Mouse (Mus musculus): ENCODE measurements around the gene Sct. TPM values are rescaled to one million over a fixed set of nuclear protein-coding genes. Genes with fewer than 3 reads are reported as not detected.
A peak's percentile ranks its signal among the peaks of the same experiment; 100 is the strongest.

The Sct gene
- 1.6 and 2.3 TPM in 2 replicates for polyA plus RNA-seq (2014; fragmentation: Nextera tagmentation; extraction: Ambion mirVana)

DNA sequence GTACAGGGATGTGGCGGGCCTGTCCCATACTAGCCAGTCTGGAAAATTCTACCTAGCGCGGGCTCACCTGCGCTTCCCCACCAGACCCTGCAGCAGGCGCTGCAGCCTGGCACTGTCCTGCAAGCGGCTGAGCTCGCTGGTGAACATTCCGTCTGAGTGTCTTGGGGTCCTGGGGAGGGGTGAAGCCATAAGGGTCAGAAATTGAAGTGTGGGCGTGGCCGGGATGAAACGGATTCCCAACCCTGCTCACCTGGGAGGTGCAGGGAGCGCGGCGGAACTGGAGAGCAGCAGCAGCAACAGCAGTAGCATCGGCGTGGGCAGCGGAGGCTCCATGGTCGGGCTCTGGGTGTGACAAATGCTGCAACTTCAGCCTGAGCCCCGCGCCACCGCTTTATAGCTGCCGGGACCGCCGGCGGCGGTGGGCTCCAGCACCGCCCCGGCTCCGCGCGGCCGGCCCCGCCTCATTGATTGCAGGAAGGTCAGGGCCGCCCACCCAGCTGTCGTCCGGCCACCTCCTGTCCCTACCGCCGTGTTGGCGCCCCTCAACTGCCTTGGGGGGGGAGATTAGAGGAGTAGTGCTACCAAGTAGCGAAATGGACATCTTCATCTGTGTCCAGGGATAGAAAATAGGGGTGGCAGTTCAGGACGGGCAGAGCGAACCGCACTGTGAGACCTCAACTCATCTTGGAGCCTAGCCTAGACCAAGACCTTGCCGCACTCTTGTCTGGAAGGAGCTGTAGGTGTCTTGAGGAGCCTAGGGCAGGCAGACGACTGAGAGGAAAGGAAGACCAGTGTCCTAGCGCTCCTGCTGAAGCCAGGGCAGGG is at the start of gene Sct:
Sct (minus strand) TSS at position 368 of the 825 bp plus-strand sequence.
- no peak within 1 kb of the TSS for H3K27ac ChIP-seq (replicated peaks in 1 of 2; ENCODE audit: control insufficient read depth in 1 of 2, insufficient read depth in 1 of 2, low read depth in 2 of 2, low read length in 2 of 2)
- ATAC-seq (ENCODE audit: insufficient number of reproducible peaks, insufficient read depth, low FRiP score, low read depth), result peak; percentile 41

DNA sequence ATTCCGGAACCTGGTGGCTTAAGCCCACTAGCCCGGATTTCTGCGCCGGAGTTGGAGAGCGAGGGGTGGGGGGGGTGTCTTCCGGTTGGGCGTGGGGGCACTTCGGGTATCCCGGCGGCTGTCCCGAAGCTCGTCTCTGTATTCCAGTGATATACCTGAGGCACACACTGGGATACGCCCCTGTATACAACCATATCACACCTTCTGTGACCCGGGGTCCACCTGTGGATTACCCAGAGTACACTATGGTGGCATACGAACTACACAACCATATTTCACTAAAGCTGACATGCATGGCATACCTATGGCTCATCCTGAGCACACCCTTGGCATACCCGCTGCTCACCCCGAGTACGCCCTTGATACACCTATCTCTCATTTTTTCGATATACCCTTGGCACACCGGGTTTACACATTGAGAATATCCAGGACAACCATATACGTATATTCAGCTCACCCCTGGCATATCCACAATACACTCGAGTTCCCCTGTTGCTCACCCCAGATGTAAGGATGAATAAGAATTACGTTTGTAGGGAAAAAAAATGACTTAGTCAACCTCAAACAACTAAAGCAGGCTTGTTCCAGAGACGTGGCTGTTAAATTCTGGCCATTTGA is 49.5 kb upstream of the Sct start:
- Histone ChIP-seq H3K4me1 (ENCODE audit: control insufficient read depth in 2 of 2, insufficient read depth in 2 of 2, low read length in 2 of 2) (peaks cover 10 to 25% of the 10 kb centered on the region in 2 experiments), H3K27ac (replicated peaks in 1 of 2; ENCODE audit: control insufficient read depth in 1 of 2, insufficient read depth in 1 of 2, low read depth in 2 of 2, low read length in 2 of 2) (peak overlapping the region; percentile 99 to 100), H3K9me3 (ENCODE audit: control insufficient read depth, low read length) (no peaks in the 10 kb centered on the region), H3K4me2 (ENCODE audit: low read length) (peak overlapping the region; percentile 99), H3K36me3 (ENCODE audit: control insufficient read depth, insufficient read depth, low read length) (peaks cover 14% of the 10 kb centered on the region), H3K4me3 (ENCODE audit: control insufficient read depth in 1 of 2, insufficient read depth in 1 of 2, low read depth in 1 of 2, low read length in 2 of 2) (peak overlapping the region; percentile 71 to 72), H3K9ac (ENCODE audit: low read length) (peak overlapping the region; percentile 93), H3K27me3 (ENCODE audit: control insufficient read depth, insufficient read depth, low read length) (no peaks in the 10 kb centered on the region)
- 18% methylated on average over 24 of the region's 24 CpGs for WGBS
- ATAC-seq (ENCODE audit: insufficient number of reproducible peaks, insufficient read depth, low FRiP score, low read depth), result no peak

More for the DNA sequence above, at the start of gene Sct:
- H3K4me3 ChIP-seq (ENCODE audit: control insufficient read depth in 1 of 2, insufficient read depth in 1 of 2, low read depth in 1 of 2, low read length in 2 of 2), result peak within 1 kb of the TSS; percentile 42 to 47
- peak within 1 kb of the TSS; percentile 57 for H3K9ac ChIP-seq (ENCODE audit: low read length)
- H3K36me3 ChIP-seq (ENCODE audit: control insufficient read depth, insufficient read depth, low read length), result no peaks in the 10 kb centered on the region
- peaks cover 17% of the 10 kb centered on the region; the same call in 1 of the 2 replicates for H3K27me3 ChIP-seq (ENCODE audit: control insufficient read depth, insufficient read depth, low read length)
- peak within 1 kb of the TSS; percentile 98 for H3K4me2 ChIP-seq (ENCODE audit: low read length)
- WGBS, result 3% methylated on average over 46 of the region's 46 CpGs
- H3K9me3 ChIP-seq (ENCODE audit: control insufficient read depth, low read length), result no peaks in the 10 kb centered on the region
- peaks cover 2 to 12% of the 10 kb centered on the region in 2 experiments; a peak in 3 of 4 replicates for H3K4me1 ChIP-seq (ENCODE audit: control insufficient read depth in 2 of 2, insufficient read depth in 2 of 2, low read length in 2 of 2)

DNA sequence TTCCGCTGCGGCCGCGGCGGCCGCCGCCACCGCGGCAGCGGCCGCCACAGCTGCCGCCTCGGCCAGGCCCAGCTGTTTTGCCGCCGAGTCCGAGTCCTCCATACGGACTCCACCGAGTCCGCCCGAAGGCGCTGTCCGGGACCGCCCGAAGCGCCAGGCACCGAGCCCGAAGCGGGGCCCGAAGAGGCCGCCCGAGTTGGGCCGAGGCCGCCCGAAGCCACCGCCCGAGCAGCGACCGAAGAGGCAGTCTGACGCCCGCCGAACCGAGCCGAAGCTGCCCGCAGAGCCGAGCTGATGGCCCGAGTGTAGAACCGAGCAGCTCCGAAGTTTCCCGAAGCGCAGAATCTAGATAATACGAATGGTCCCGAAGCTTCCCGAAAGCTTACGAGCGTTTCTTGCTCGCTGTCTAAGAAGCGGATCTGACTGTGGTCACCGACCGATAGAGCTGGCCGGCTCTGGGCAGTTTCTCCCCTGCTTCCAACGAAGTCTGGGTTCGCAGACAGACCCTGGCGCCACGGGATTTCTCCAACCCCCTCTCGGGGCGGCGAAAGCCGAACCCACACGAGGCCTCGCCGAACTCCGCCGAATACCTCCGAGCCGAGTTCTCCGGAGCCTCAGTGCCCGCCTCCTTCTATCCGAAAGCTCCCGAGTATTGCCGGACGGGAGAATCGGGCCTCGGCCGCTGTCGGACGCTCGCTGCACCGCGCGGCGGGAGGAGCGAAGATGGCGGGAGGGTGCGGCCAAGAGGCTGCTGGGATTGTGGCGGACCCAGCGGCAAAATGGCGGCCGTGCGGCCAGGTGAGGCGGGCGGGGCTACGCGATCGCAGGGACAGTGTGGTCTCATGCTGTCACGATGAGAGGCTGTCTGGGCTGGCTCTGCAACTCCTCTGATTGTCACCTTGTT is 48.8 kb upstream of the Sct start, which contains the start of the genes Deaf1 and Tmem80:
Deaf1 (minus strand) TSS at position 222 of the 904 bp plus-strand sequence.
Tmem80 (plus strand) TSS at position 271 of the 904 bp plus-strand sequence.
- H3K4me1 ChIP-seq (ENCODE audit: control insufficient read depth in 2 of 2, insufficient read depth in 2 of 2, low read length in 2 of 2), result peaks cover 10 to 25% of the 10 kb centered on the region in 2 experiments
- peak within 1 kb of the TSS; percentile 99 for H3K4me2 ChIP-seq (ENCODE audit: low read length)
- no peaks in the 10 kb centered on the region for H3K9me3 ChIP-seq (ENCODE audit: control insufficient read depth, low read length)
- peak; percentile 95 for ATAC-seq (ENCODE audit: insufficient number of reproducible peaks, insufficient read depth, low FRiP score, low read depth)
- peak within 1 kb of the TSS; percentile 71 to 72 for H3K4me3 ChIP-seq (ENCODE audit: control insufficient read depth in 1 of 2, insufficient read depth in 1 of 2, low read depth in 1 of 2, low read length in 2 of 2)
- H3K9ac ChIP-seq (ENCODE audit: low read length), result peak within 1 kb of the TSS; percentile 93
- peak within 1 kb of the TSS; percentile 99 to 100 for H3K27ac ChIP-seq (replicated peaks in 1 of 2; ENCODE audit: control insufficient read depth in 1 of 2, insufficient read depth in 1 of 2, low read depth in 2 of 2, low read length in 2 of 2)
- WGBS, result under 1% methylated on average over 105 of the region's 105 CpGs
- H3K27me3 ChIP-seq (ENCODE audit: control insufficient read depth, insufficient read depth, low read length), result no peaks in the 10 kb centered on the region
- peaks cover 14% of the 10 kb centered on the region for H3K36me3 ChIP-seq (ENCODE audit: control insufficient read depth, insufficient read depth, low read length)

DNA sequence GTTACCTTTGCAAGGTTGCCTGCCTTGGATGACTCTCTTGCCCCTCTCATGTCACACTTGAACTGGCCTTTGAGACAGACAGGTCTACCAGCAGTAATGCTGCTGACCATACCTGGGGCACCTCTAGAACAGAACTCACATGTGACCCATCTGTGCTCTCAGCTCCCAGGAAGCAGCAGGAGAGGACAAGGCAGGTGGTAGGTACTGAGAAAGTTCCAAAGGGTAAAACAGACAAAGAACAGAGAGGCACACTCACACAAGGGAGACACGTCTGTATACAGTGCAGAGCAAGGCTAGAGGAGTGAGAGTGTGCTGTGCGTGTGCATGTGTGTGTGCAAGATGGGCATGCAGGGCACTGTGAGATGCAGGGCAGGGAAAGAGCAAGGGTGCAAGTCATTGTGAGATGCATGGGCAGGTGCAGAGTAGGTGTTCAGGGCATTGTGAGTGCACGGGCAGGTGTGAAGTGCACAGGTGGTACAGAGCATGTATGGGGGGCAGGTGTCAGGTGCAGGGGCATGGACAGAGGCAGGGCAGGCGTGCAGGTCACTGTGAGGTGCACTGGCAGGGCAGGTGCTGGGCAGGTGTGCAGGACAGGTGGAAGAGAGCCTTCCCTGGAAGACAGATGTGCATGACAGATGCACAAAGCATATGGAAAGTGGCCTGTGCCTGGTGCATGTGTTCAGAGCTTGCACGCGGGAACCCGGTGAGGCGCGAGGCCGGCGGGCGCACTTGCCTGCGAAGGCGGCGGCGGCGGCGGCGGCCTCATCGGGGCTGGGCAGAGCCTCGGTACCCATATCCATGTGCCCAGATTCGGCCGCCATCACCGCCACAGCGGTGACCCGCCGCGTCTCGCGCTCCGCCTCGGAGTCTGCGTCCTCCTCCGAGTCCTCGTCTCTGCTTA is 47.9 kb upstream of the Sct start:
- Histone ChIP-seq H3K4me1 (ENCODE audit: control insufficient read depth in 2 of 2, insufficient read depth in 2 of 2, low read length in 2 of 2) (peaks cover 10 to 25% of the 10 kb centered on the region in 2 experiments), H3K9me3 (ENCODE audit: control insufficient read depth, low read length) (no peaks in the 10 kb centered on the region), H3K27ac (replicated peaks in 1 of 2; ENCODE audit: control insufficient read depth in 1 of 2, insufficient read depth in 1 of 2, low read depth in 2 of 2, low read length in 2 of 2) (peak overlapping the region; percentile 99 to 100), H3K27me3 (ENCODE audit: control insufficient read depth, insufficient read depth, low read length) (no peaks in the 10 kb centered on the region), H3K36me3 (ENCODE audit: control insufficient read depth, insufficient read depth, low read length) (peaks cover 22% of the 10 kb centered on the region), H3K9ac (ENCODE audit: low read length) (peak overlapping the region; percentile 93), H3K4me2 (ENCODE audit: low read length) (peak overlapping the region; percentile 99), H3K4me3 (ENCODE audit: control insufficient read depth in 1 of 2, insufficient read depth in 1 of 2, low read depth in 1 of 2, low read length in 2 of 2) (peak overlapping the region; percentile 71 to 72)
- ATAC-seq (ENCODE audit: insufficient number of reproducible peaks, insufficient read depth, low FRiP score, low read depth), result 0 out of 2 replicates have a peak, but pooled peaks have one; percentile 2
- 7% methylated on average over 33 of the region's 35 CpGs for WGBS

GRCm38 (mm10) chr7:141324686-141325085 is 45.8 kb upstream of the Sct start:
- H3K27me3 ChIP-seq (ENCODE audit: control insufficient read depth, insufficient read depth, low read length), result no peaks in the 10 kb centered on the region
- peaks cover 43% of the 10 kb centered on the region for H3K36me3 ChIP-seq (ENCODE audit: control insufficient read depth, insufficient read depth, low read length)
- no peak overlapping the region for H3K4me2 ChIP-seq (ENCODE audit: low read length)
- H3K27ac ChIP-seq (replicated peaks in 1 of 2; ENCODE audit: control insufficient read depth in 1 of 2, insufficient read depth in 1 of 2, low read depth in 2 of 2, low read length in 2 of 2), result no peak overlapping the region
- peaks cover 10 to 25% of the 10 kb centered on the region in 2 experiments for H3K4me1 ChIP-seq (ENCODE audit: control insufficient read depth in 2 of 2, insufficient read depth in 2 of 2, low read length in 2 of 2)
- no peaks in the 10 kb centered on the region for H3K9me3 ChIP-seq (ENCODE audit: control insufficient read depth, low read length)
- no peak overlapping the region for H3K9ac ChIP-seq (ENCODE audit: low read length)
- no peak overlapping the region for H3K4me3 ChIP-seq (ENCODE audit: control insufficient read depth in 1 of 2, insufficient read depth in 1 of 2, low read depth in 1 of 2, low read length in 2 of 2)
- WGBS, result 82% methylated on average over 1 of the region's 1 CpGs
- no peak for ATAC-seq (ENCODE audit: insufficient number of reproducible peaks, insufficient read depth, low FRiP score, low read depth)

DNA sequence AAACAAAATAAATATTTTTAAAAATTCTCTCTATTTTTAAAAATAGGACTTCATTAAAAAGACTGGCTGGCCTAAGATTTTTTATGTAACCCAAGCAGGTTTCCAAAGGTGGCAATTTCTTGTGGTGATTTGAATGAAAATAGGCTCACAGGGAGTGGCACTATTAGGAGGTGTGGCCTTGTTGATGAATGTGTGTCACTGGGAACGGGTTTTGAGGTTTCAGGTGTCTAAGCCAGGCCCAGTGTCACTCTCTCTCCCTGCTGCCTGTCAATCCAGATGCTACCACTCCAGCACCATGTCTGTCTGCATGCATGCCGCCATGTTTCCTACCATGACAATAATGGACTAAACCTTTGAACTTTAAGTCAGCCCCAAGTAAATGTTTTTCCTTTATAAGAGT is 40.5 kb upstream of the Sct start:
- no peak overlapping the region for H3K27ac ChIP-seq (replicated peaks in 1 of 2; ENCODE audit: control insufficient read depth in 1 of 2, insufficient read depth in 1 of 2, low read depth in 2 of 2, low read length in 2 of 2)
- no peak overlapping the region for H3K9ac ChIP-seq (ENCODE audit: low read length)
- 64% methylated on average over 2 of the region's 2 CpGs for WGBS
- no peaks in the 10 kb centered on the region for H3K27me3 ChIP-seq (ENCODE audit: control insufficient read depth, insufficient read depth, low read length)
- no peak overlapping the region for H3K4me3 ChIP-seq (ENCODE audit: control insufficient read depth in 1 of 2, insufficient read depth in 1 of 2, low read depth in 1 of 2, low read length in 2 of 2)
- ATAC-seq (ENCODE audit: insufficient number of reproducible peaks, insufficient read depth, low FRiP score, low read depth), result no peak
- no peak overlapping the region for H3K4me2 ChIP-seq (ENCODE audit: low read length)
- peaks cover 96% of the 10 kb centered on the region for H3K36me3 ChIP-seq (ENCODE audit: control insufficient read depth, insufficient read depth, low read length)
- no peaks in the 10 kb centered on the region for H3K9me3 ChIP-seq (ENCODE audit: control insufficient read depth, low read length)
- H3K4me1 ChIP-seq (ENCODE audit: control insufficient read depth in 2 of 2, insufficient read depth in 2 of 2, low read length in 2 of 2), result no peaks in the 10 kb centered on the region

Data from heart, embryonic 14.5 days (tissue).